Mouse (Mus musculus): ENCODE data around the gene Tmem132d. TPM values are rescaled to one million over a fixed set of nuclear protein-coding genes. Genes with fewer than 3 reads are reported as not detected.

Gene Tmem132d
- polyA plus RNA-seq, 1 experiment from 2014 or later, result 1.3 TPM

- H3K36me3 ChIP-seq, result no peaks in the 10 kb centered on the region
- no peaks in the 10 kb centered on the region for H3K9me3 ChIP-seq
- H3K4me3 ChIP-seq, result no peak overlapping the region
- no peaks in the 10 kb centered on the region for H3K4me1 ChIP-seq
- no peak for ATAC-seq (ENCODE audit: insufficient number of reproducible peaks, insufficient read depth, low FRiP score, low TSS enrichment)
- H3K27me3 ChIP-seq, result no peaks in the 10 kb centered on the region
- 85% methylated on average over 15 of the region's 15 CpGs for WGBS
- H3K4me2 ChIP-seq (replicated peaks), result no peak overlapping the region
- H3K27ac ChIP-seq, result no peak overlapping the region
- no peak overlapping the region for H3K9ac ChIP-seq
Measured at GRCm38 (mm10) chr5:128146901-128147645, 285.8 kb downstream of the Tmem132d start.

DNA sequence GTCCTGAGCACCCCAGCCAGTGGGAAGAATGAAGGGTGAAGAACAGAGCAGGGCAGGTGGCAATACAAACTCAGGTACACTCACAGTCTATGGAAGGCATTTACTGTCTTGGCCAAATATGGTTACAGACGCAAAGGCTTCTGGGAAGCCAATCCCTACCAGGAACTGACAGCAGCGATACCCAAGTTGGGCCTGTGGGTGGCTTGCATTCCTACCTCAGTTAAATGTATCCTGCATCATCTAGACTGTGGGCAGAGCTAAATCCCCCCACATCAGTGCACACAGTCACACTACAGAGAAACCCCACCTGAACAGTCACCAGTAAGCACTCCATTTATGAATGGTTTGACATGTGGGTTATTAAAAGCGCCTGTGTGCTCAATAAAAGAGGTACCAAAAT, 288.1 kb downstream of the Tmem132d start:
- no peaks in the 10 kb centered on the region for H3K9me3 ChIP-seq
- WGBS, result 89% methylated on average over 3 of the region's 3 CpGs
- no peak overlapping the region for H3K27ac ChIP-seq
- H3K4me1 ChIP-seq, result no peaks in the 10 kb centered on the region
- no peak overlapping the region for H3K9ac ChIP-seq
- H3K4me3 ChIP-seq, result no peak overlapping the region
- ATAC-seq (ENCODE audit: insufficient number of reproducible peaks, insufficient read depth, low FRiP score, low TSS enrichment), result no peak
- no peaks in the 10 kb centered on the region for H3K27me3 ChIP-seq
- H3K4me2 ChIP-seq (replicated peaks), result no peak overlapping the region
- no peaks in the 10 kb centered on the region for H3K36me3 ChIP-seq

- no peaks in the 10 kb centered on the region for H3K36me3 ChIP-seq
- H3K27ac ChIP-seq, result no peak overlapping the region
- no peak overlapping the region for H3K4me3 ChIP-seq
- H3K4me1 ChIP-seq, result no peaks in the 10 kb centered on the region
- no peak overlapping the region for H3K9ac ChIP-seq
- no peak overlapping the region for H3K4me2 ChIP-seq (replicated peaks)
- no peaks in the 10 kb centered on the region for H3K9me3 ChIP-seq
- 65% methylated on average over 8 of the region's 8 CpGs for WGBS
- no peaks in the 10 kb centered on the region for H3K27me3 ChIP-seq
- no peak for ATAC-seq (ENCODE audit: insufficient number of reproducible peaks, insufficient read depth, low FRiP score, low TSS enrichment)
Measured at GRCm38 (mm10) chr5:128136818-128137217, 296.1 kb downstream of the Tmem132d start.

DNA sequence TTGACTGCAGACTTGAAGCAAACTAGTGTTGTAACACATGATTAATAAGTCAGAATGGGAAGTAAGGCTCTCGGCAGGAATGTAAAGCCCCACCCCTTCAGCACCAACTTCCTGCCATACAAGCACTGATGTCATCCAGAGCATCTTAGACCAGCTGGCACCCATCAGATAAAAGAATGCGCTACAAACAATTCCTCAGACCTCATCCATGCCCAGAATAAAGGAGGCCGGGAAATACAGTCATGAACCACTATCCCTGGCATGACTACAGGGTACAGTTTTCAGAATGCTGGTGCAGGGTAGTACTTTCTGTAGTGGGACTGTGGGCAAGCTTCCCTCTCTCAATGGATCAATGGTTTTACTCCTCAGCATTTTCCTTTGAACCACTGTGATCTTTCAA, 310.2 kb downstream of the Tmem132d start:
- ATAC-seq (ENCODE audit: insufficient number of reproducible peaks, insufficient read depth, low FRiP score, low TSS enrichment), result no peak
- 74% methylated on average over 3 of the region's 3 CpGs for WGBS

DNA sequence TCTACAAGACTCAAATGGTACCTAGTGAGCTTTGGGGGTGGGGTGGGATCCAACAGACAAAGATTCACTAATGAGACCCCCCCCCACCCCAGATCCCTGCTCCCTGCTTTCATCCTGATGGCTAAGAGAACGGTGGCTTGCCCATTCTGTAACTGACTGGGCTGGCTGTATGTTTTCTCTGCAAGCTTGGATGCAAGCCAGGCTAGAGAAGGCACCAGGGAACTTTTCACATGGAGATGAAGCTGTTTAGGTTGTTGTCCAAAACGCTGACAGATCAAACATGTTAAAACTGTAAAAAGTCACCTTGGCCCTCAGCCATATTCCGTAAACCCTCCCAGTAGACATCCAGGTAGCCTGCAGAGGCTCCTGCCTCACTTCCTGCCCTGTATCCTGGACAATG, 313.7 kb downstream of the Tmem132d start:
- WGBS, result 63% methylated on average over 3 of the region's 3 CpGs
- H3K27me3 ChIP-seq, result no peaks in the 10 kb centered on the region

More for the DNA sequence above, 310.2 kb downstream of the Tmem132d start:
- H3K4me2 ChIP-seq (replicated peaks), result no peak overlapping the region
- H3K27ac ChIP-seq, result no peak overlapping the region
- no peaks in the 10 kb centered on the region for H3K27me3 ChIP-seq
- no peak overlapping the region for H3K4me3 ChIP-seq
- no peaks in the 10 kb centered on the region for H3K36me3 ChIP-seq
- no peaks in the 10 kb centered on the region for H3K9me3 ChIP-seq
- H3K4me1 ChIP-seq, result no peaks in the 10 kb centered on the region
- no peak overlapping the region for H3K9ac ChIP-seq

DNA sequence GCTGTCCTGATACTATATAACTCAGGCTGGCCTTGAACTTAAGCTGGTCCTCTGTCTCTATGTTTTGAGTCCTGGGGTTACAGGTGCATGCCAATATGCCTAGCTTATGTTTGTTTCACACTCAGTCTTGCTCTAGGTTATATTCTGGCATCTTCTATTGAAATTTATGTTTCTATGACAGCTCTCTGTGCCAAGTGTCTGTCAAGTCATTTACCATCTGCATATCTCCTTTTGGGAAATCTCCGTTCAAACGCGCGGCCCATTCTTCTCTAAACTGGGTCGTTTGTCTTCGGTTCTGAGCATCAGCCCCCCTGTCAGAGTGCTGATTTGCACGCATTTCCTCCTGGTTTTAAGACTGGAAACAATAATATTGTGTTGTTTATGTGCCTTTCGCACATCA, 319.8 kb downstream of the Tmem132d start:
- H3K4me2 ChIP-seq (replicated peaks), result no peak overlapping the region

More for the DNA sequence above, 313.7 kb downstream of the Tmem132d start:
- no peak overlapping the region for H3K9ac ChIP-seq
- H3K4me3 ChIP-seq, result no peak overlapping the region
- H3K27ac ChIP-seq, result no peak overlapping the region
- H3K4me2 ChIP-seq (replicated peaks), result no peak overlapping the region
- no peak for ATAC-seq (ENCODE audit: insufficient number of reproducible peaks, insufficient read depth, low FRiP score, low TSS enrichment)
- no peaks in the 10 kb centered on the region for H3K4me1 ChIP-seq
- H3K9me3 ChIP-seq, result no peaks in the 10 kb centered on the region
- no peaks in the 10 kb centered on the region for H3K36me3 ChIP-seq

GRCm38 (mm10) chr5:128112518-128112917, 320.4 kb downstream of the Tmem132d start:
- Histone ChIP-seq H3K27ac (no peak overlapping the region), H3K4me1 (no peaks in the 10 kb centered on the region), H3K4me3 (no peak overlapping the region), H3K36me3 (no peaks in the 10 kb centered on the region), H3K27me3 (no peaks in the 10 kb centered on the region), H3K4me2 (replicated peaks) (no peak overlapping the region), H3K9ac (no peak overlapping the region), H3K9me3 (0 out of 2 replicates have a peak, but pooled peaks cover 3% of the 10 kb centered on the region)
- no peak for ATAC-seq (ENCODE audit: insufficient number of reproducible peaks, insufficient read depth, low FRiP score, low TSS enrichment)
- WGBS, result 84% methylated on average over 3 of the region's 3 CpGs

More for the DNA sequence above, 319.8 kb downstream of the Tmem132d start:
- ATAC-seq (ENCODE audit: insufficient number of reproducible peaks, insufficient read depth, low FRiP score, low TSS enrichment), result no peak
- Histone ChIP-seq H3K4me1 (no peaks in the 10 kb centered on the region), H3K36me3 (no peaks in the 10 kb centered on the region), H3K4me3 (no peak overlapping the region), H3K27ac (no peak overlapping the region), H3K9me3 (0 out of 2 replicates have a peak, but pooled peaks cover 3% of the 10 kb centered on the region), H3K9ac (no peak overlapping the region), H3K27me3 (no peaks in the 10 kb centered on the region)
- 86% methylated on average over 8 of the region's 8 CpGs for WGBS

GRCm38 (mm10) chr5:128111664-128112063, 321.2 kb downstream of the Tmem132d start:
- Histone ChIP-seq H3K4me2 (replicated peaks) (no peak overlapping the region), H3K36me3 (no peaks in the 10 kb centered on the region), H3K9ac (no peak overlapping the region), H3K9me3 (0 out of 2 replicates have a peak, but pooled peaks cover 3% of the 10 kb centered on the region), H3K4me1 (no peaks in the 10 kb centered on the region), H3K27me3 (no peaks in the 10 kb centered on the region), H3K4me3 (no peak overlapping the region), H3K27ac (no peak overlapping the region)
- ATAC-seq (ENCODE audit: insufficient number of reproducible peaks, insufficient read depth, low FRiP score, low TSS enrichment), result no peak
- 75% methylated on average over 5 of the region's 5 CpGs for WGBS

- Histone ChIP-seq H3K36me3 (no peaks in the 10 kb centered on the region), H3K4me1 (no peaks in the 10 kb centered on the region), H3K27me3 (no peaks in the 10 kb centered on the region), H3K27ac (no peak overlapping the region), H3K4me2 (replicated peaks) (no peak overlapping the region), H3K9me3 (peaks cover 5% of the 10 kb centered on the region; the same call in 1 of the 2 replicates), H3K4me3 (no peak overlapping the region), H3K9ac (no peak overlapping the region)
- 79% methylated on average over 8 of the region's 8 CpGs for WGBS
- ATAC-seq (ENCODE audit: insufficient number of reproducible peaks, insufficient read depth, low FRiP score, low TSS enrichment), result no peak
Measured at GRCm38 (mm10) chr5:128102556-128102955, 330.3 kb downstream of the Tmem132d start.

DNA sequence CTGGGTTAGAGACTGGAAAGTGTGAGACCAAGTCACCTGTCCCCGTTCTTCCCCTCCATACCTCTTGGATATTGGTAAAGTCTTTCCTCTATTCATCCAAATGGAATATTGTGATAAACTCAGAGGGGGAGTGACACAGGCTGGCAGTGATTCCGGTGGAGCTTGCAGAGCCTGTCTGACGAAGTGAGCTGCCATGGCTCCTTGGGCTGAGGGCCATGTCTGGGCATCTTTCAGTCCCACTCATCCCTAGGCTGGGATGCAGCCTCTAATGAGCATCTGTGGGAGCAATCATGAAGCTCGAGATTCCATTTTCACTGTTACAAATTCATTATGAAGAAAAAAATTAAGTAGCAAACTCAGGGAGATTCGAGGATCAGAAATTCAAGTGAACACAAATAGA, 332.5 kb downstream of the Tmem132d start:
- ATAC-seq (ENCODE audit: insufficient number of reproducible peaks, insufficient read depth, low FRiP score, low TSS enrichment), result no peak
- H3K36me3 ChIP-seq, result no peaks in the 10 kb centered on the region
- no peaks in the 10 kb centered on the region for H3K27me3 ChIP-seq
- no peak overlapping the region for H3K4me2 ChIP-seq (replicated peaks)
- H3K4me1 ChIP-seq, result no peaks in the 10 kb centered on the region
- 85% methylated on average over 5 of the region's 5 CpGs for WGBS
- no peak overlapping the region for H3K9ac ChIP-seq
- H3K9me3 ChIP-seq, result peaks cover 5% of the 10 kb centered on the region; the same call in 1 of the 2 replicates
- H3K27ac ChIP-seq, result no peak overlapping the region
- H3K4me3 ChIP-seq, result no peak overlapping the region

DNA sequence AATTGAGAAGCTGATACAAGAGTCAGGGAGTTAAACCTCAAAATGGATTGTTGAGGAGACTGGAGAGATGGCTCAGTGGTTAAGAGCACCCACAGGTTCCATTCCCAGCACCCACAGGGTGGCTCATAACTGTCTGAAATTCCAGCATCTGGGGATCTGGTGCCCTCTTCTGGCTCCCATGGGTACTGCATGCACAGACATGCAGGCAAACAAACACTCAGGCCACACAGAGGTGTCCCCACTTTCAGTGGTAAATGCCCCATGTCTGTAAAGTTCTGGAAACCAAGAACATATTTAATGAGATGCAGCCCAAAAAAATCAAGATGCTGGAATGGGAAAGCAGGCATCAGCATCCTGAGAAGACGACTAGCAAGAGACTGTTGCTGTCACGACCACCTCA, 333.4 kb downstream of the Tmem132d start:
- no peaks in the 10 kb centered on the region for H3K4me1 ChIP-seq
- no peaks in the 10 kb centered on the region for H3K36me3 ChIP-seq
- no peak overlapping the region for H3K27ac ChIP-seq
- H3K9ac ChIP-seq, result no peak overlapping the region
- H3K4me3 ChIP-seq, result no peak overlapping the region
- 82% methylated on average over 2 of the region's 2 CpGs for WGBS
- peaks cover 5% of the 10 kb centered on the region; the same call in 1 of the 2 replicates for H3K9me3 ChIP-seq
- H3K27me3 ChIP-seq, result no peaks in the 10 kb centered on the region
- no peak overlapping the region for H3K4me2 ChIP-seq (replicated peaks)
- ATAC-seq (ENCODE audit: insufficient number of reproducible peaks, insufficient read depth, low FRiP score, low TSS enrichment), result no peak

- 83% methylated on average over 5 of the region's 5 CpGs for WGBS
- Histone ChIP-seq H3K9me3 (no peaks in the 10 kb centered on the region), H3K4me1 (no peaks in the 10 kb centered on the region), H3K27ac (no peak overlapping the region), H3K4me2 (replicated peaks) (no peak overlapping the region), H3K9ac (no peak overlapping the region), H3K36me3 (no peaks in the 10 kb centered on the region), H3K27me3 (no peaks in the 10 kb centered on the region), H3K4me3 (no peak overlapping the region)
- ATAC-seq (ENCODE audit: insufficient number of reproducible peaks, insufficient read depth, low FRiP score, low TSS enrichment), result no peak
Measured at GRCm38 (mm10) chr5:128090578-128090977, 342.3 kb downstream of the Tmem132d start.
